Mouse (Mus musculus) olfactory bulb, adult 2 months (tissue): Measurements from ENCODE around the gene Smc3.

ENCODE experiments used
- CTCF ChIP-seq: fragments of 200-500 bp; IDR thresholded peaks from 2 replicates; pipeline ENCODE4 v1.5.1; 2012; ENCODE audit warnings: low read depth, mild to moderate bottlenecking, low read length, moderate library complexity; ENCODE audit not compliant: insufficient read depth
- POLR2A ChIP-seq: fragments of 200-500 bp; IDR thresholded peaks from 2 replicates; pipeline ENCODE4 v1.6.1; 2012; ENCODE audit warnings: mild to moderate bottlenecking, low read depth, low read length, moderate library complexity; ENCODE audit not compliant: insufficient read depth

DNA sequence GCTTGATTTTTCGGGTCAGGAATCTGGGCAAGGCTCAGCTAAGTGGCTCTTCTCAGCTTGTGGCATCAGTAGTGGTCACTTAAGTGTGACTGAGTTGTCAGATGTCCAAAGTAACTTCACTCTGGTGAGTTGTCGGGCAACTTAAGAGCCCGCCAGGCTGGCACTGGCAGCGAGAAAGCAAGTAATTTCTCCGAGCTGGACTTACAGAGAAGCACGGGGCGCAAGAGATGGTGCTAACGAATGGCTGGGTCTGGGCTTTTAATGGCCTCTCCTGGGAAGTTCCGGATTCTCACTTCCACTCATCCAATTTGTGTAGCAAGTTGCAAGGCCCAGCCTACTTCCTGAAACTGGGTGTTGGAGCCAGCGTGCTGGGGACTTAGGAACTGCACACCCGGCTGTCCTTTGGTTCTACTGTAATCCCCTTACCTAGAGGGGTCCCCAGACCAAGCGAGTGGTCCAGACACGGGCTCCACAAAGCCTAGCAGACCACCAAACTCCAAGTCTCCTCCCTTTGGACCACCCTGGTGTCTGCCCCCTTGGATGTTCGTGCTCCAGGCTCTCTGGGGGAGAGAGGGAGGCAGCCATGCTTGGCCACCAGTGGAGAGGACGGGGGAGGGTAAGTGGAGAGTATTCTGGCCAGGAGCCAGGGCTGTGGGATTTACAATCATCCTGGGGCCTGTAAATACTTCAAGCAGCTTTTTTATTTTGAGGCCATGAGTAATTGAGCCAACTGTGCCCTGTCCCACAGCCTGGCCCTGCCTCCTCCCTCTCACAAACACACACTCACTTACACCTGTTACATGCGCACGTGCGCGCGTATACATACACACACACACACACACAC is 53.6 kb downstream of the Smc3 start:
- TF ChIP-seq POLR2A (no peak), CTCF (no peak)
